Mouse (Mus musculus): ENCODE results near the gene Mroh8. TPM values are rescaled to one million over a fixed set of nuclear protein-coding genes. Genes with fewer than 3 reads are reported as not detected.

The Mroh8 gene
- polyA plus RNA-seq, 1 experiment: not detected

GRCm38 (mm10) chr2:157314310-157314709 lies 35.0 kb upstream of the Mroh8 start:
- TF ChIP-seq CTCF (IDR thresholded peaks at IDR 0.05; ENCODE audit: low read depth, low read length) (no peak), POLR2A (IDR thresholded peaks at IDR 0.05; ENCODE audit: borderline replicate concordance, low read depth, low read length) (no peak)
- no peak overlapping the region for H3K27ac ChIP-seq (ENCODE audit: insufficient read depth, low read depth, low read length)
- H3K4me1 ChIP-seq (ENCODE audit: control insufficient read depth, insufficient read depth, low read length): no peaks in the 10 kb centered on the region
- H3K4me3 ChIP-seq (ENCODE audit: insufficient read depth, low read length): no peak overlapping the region

- Histone ChIP-seq H3K4me1 (ENCODE audit: control insufficient read depth, insufficient read depth, low read length) (no peaks in the 10 kb centered on the region), H3K27ac (ENCODE audit: insufficient read depth, low read depth, low read length) (no peak overlapping the region), H3K4me3 (ENCODE audit: insufficient read depth, low read length) (no peak overlapping the region)
- TF ChIP-seq CTCF (IDR thresholded peaks at IDR 0.05; ENCODE audit: low read depth, low read length) (no peak), POLR2A (IDR thresholded peaks at IDR 0.05; ENCODE audit: borderline replicate concordance, low read depth, low read length) (no peak)
Observed at GRCm38 (mm10) chr2:157313718-157314117, 34.4 kb upstream of the Mroh8 start.

GRCm38 (mm10) chr2:157310963-157311637 lies 31.8 kb upstream of the Mroh8 start:
- H3K27ac ChIP-seq (ENCODE audit: insufficient read depth, low read depth, low read length): no peak overlapping the region
- no peak for TF ChIP-seq CTCF (IDR thresholded peaks at IDR 0.05; ENCODE audit: low read depth, low read length)
- TF ChIP-seq POLR2A (IDR thresholded peaks at IDR 0.05; ENCODE audit: borderline replicate concordance, low read depth, low read length): no peak
- H3K4me3 ChIP-seq (ENCODE audit: insufficient read depth, low read length): no peak overlapping the region
- H3K4me1 ChIP-seq (ENCODE audit: control insufficient read depth, insufficient read depth, low read length): no peaks in the 10 kb centered on the region

- Histone ChIP-seq H3K27ac (ENCODE audit: insufficient read depth, low read depth, low read length) (no peak overlapping the region), H3K4me3 (ENCODE audit: insufficient read depth, low read length) (no peak overlapping the region), H3K4me1 (ENCODE audit: control insufficient read depth, insufficient read depth, low read length) (no peaks in the 10 kb centered on the region)
- no peak for TF ChIP-seq CTCF (IDR thresholded peaks at IDR 0.05; ENCODE audit: low read depth, low read length)
- TF ChIP-seq POLR2A (IDR thresholded peaks at IDR 0.05; ENCODE audit: borderline replicate concordance, low read depth, low read length): no peak
Observed at GRCm38 (mm10) chr2:157309611-157310010, 30.3 kb upstream of the Mroh8 start.

GRCm38 (mm10) chr2:157308273-157308917 lies 29.0 kb upstream of the Mroh8 start:
- no peaks in the 10 kb centered on the region for H3K4me1 ChIP-seq (ENCODE audit: control insufficient read depth, insufficient read depth, low read length)
- TF ChIP-seq CTCF (IDR thresholded peaks at IDR 0.05; ENCODE audit: low read depth, low read length) (no peak), POLR2A (IDR thresholded peaks at IDR 0.05; ENCODE audit: borderline replicate concordance, low read depth, low read length) (no peak)
- H3K27ac ChIP-seq (ENCODE audit: insufficient read depth, low read depth, low read length): no peak overlapping the region
- no peak overlapping the region for H3K4me3 ChIP-seq (ENCODE audit: insufficient read depth, low read length)

- no peak overlapping the region for H3K4me3 ChIP-seq (ENCODE audit: insufficient read depth, low read length)
- no peak overlapping the region for H3K27ac ChIP-seq (ENCODE audit: insufficient read depth, low read depth, low read length)
- H3K4me1 ChIP-seq (ENCODE audit: control insufficient read depth, insufficient read depth, low read length): no peaks in the 10 kb centered on the region
- no peak for TF ChIP-seq POLR2A (IDR thresholded peaks at IDR 0.05; ENCODE audit: borderline replicate concordance, low read depth, low read length)
- no peak for TF ChIP-seq CTCF (IDR thresholded peaks at IDR 0.05; ENCODE audit: low read depth, low read length)
Observed at GRCm38 (mm10) chr2:157307715-157308265, 28.4 kb upstream of the Mroh8 start.

- Histone ChIP-seq H3K4me1 (ENCODE audit: control insufficient read depth, insufficient read depth, low read length) (no peaks in the 10 kb centered on the region), H3K27ac (ENCODE audit: insufficient read depth, low read depth, low read length) (no peak overlapping the region), H3K4me3 (ENCODE audit: insufficient read depth, low read length) (no peak overlapping the region)
- TF ChIP-seq POLR2A (IDR thresholded peaks at IDR 0.05; ENCODE audit: borderline replicate concordance, low read depth, low read length) (no peak), CTCF (IDR thresholded peaks at IDR 0.05; ENCODE audit: low read depth, low read length) (no peak)
Observed at GRCm38 (mm10) chr2:157306091-157307032, 27.0 kb upstream of the Mroh8 start.

- no peaks in the 10 kb centered on the region for H3K4me1 ChIP-seq (ENCODE audit: control insufficient read depth, insufficient read depth, low read length)
- H3K27ac ChIP-seq (ENCODE audit: insufficient read depth, low read depth, low read length): no peak overlapping the region
- TF ChIP-seq POLR2A (IDR thresholded peaks at IDR 0.05; ENCODE audit: borderline replicate concordance, low read depth, low read length): no peak
- TF ChIP-seq CTCF (IDR thresholded peaks at IDR 0.05; ENCODE audit: low read depth, low read length): no peak
- no peak overlapping the region for H3K4me3 ChIP-seq (ENCODE audit: insufficient read depth, low read length)
Observed at GRCm38 (mm10) chr2:157303096-157303495, 23.7 kb upstream of the Mroh8 start.

GRCm38 (mm10) chr2:157300051-157300450 lies 20.7 kb upstream of the Mroh8 start:
- no peaks in the 10 kb centered on the region for H3K4me1 ChIP-seq (ENCODE audit: control insufficient read depth, insufficient read depth, low read length)
- TF ChIP-seq POLR2A (IDR thresholded peaks at IDR 0.05; ENCODE audit: borderline replicate concordance, low read depth, low read length) (no peak), CTCF (IDR thresholded peaks at IDR 0.05; ENCODE audit: low read depth, low read length) (no peak)
- no peak overlapping the region for H3K27ac ChIP-seq (ENCODE audit: insufficient read depth, low read depth, low read length)
- no peak overlapping the region for H3K4me3 ChIP-seq (ENCODE audit: insufficient read depth, low read length)

Data from bone marrow macrophage, adult 2 months (primary cell).